Mouse (Mus musculus): ENCODE data around the gene Prrc2b. TPM values are rescaled to one million over a fixed set of nuclear protein-coding genes. Genes with fewer than 3 reads are reported as not detected.

Gene Prrc2b
- total and polyA plus RNA-seq, 3 experiments: 39.3 to 82.6 (median 78.3) TPM

DNA sequence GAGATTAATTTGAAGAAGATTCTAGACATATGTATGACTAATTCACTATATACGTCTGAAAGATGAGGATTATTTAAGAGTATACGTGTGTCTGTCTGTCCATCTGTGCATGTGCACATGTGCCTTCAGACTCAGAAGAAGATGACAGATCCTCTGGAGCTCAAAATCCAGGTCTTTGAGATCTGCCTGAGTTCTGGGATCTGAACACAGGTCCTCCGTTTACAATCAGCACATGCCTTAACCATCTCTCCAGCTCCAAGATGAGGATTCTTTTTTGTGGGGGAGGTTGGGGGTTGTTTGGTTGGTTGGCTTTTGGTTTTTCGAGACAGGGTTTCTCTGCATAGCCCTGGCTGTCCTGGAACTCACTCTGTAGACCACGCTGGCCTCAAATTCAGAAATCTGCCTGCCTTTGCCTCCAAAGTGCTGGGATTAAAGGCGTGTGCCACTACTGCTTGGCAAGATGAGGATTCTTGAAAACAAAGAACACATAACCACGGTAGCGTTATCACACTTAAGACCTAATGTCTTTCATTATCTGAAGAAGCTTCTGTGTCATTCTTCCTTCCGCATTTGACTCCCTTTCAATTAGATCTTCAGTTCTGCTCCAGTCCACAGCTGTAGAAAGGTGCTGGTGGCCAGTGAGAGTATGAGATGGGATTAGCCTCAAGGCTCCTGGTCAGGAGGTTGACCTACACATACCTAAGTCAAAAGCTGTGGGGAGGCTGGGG is 88.0 kb downstream of the Prrc2b start:
- no peak overlapping the region for H3K4me3 ChIP-seq
- H3K27me3 ChIP-seq (ENCODE audit: control insufficient read depth, insufficient read depth, low read length): no peaks in the 10 kb centered on the region
- WGBS: 91% methylated on average over 9 of the region's 9 CpGs
- H3K27ac ChIP-seq: no peak overlapping the region
- intact Hi-C loops (cut with DNase I): no loop called here
- no peak for TF ChIP-seq EP300 (IDR thresholded peaks at IDR 0.05; ENCODE audit: insufficient read depth, low read depth, low read length)
- TF ChIP-seq POLR2A (IDR thresholded peaks at IDR 0.05; ENCODE audit: insufficient read depth, low read depth, low read length): no peak
- TF ChIP-seq CTCF (IDR thresholded peaks at IDR 0.05): no peak
- H3K79me2 ChIP-seq (replicated peaks; ENCODE audit: control insufficient read depth, insufficient read depth, low read length): no peaks in the 10 kb centered on the region
- DNase-seq: no peak
- peaks cover 4% of the 10 kb centered on the region; the same call in 1 of the 2 replicates for H3K4me1 ChIP-seq (ENCODE audit: control insufficient read depth, insufficient read depth, low read length)
- H3K9ac ChIP-seq (ENCODE audit: low read depth, low read length): no peak overlapping the region
- no peaks in the 10 kb centered on the region for H3K36me3 ChIP-seq (ENCODE audit: control insufficient read depth, insufficient read depth, low read length)

GRCm38 (mm10) chr2:32240591-32240990 is 89.7 kb downstream of the Prrc2b start:
- no peak overlapping the region for H3K27ac ChIP-seq
- intact Hi-C loops (cut with DNase I): no loop called here
- peaks cover 2% of the 10 kb centered on the region; the same call in 1 of the 2 replicates for H3K4me1 ChIP-seq (ENCODE audit: control insufficient read depth, insufficient read depth, low read length)
- no peaks in the 10 kb centered on the region for H3K36me3 ChIP-seq (ENCODE audit: control insufficient read depth, insufficient read depth, low read length)
- H3K4me3 ChIP-seq: no peak overlapping the region
- no peaks in the 10 kb centered on the region for H3K27me3 ChIP-seq (ENCODE audit: control insufficient read depth, insufficient read depth, low read length)
- TF ChIP-seq EP300 (IDR thresholded peaks at IDR 0.05; ENCODE audit: insufficient read depth, low read depth, low read length) (no peak), CTCF (IDR thresholded peaks at IDR 0.05) (no peak), POLR2A (IDR thresholded peaks at IDR 0.05; ENCODE audit: insufficient read depth, low read depth, low read length) (no peak)
- no peak overlapping the region for H3K9ac ChIP-seq (ENCODE audit: low read depth, low read length)
- no peak for DNase-seq
- no peaks in the 10 kb centered on the region for H3K79me2 ChIP-seq (replicated peaks; ENCODE audit: control insufficient read depth, insufficient read depth, low read length)
- 88% methylated on average over 5 of the region's 5 CpGs for WGBS

DNA sequence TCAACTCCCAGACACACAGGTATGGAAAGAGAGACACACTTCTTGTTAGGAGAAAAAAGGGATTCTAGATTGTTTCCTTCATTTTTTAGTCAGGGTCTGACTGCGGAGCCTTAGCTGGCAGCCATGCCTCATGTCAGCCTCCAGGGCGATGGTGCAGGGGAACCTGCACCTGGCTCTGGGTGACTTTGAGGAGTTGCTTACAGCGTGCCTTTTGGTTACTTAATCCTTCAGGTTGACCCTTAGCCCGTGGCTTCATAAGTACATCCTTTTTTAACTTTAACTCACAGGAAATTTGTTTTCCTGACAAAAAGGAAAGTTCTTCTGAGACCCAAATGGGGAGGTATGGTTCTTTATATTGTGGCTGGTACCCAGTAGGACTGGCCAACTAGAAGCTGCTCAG is 92.1 kb downstream of the Prrc2b start:
- TF ChIP-seq EP300 (IDR thresholded peaks at IDR 0.05; ENCODE audit: insufficient read depth, low read depth, low read length): no peak
- no peak for TF ChIP-seq CTCF (IDR thresholded peaks at IDR 0.05)
- no peak for TF ChIP-seq POLR2A (IDR thresholded peaks at IDR 0.05; ENCODE audit: insufficient read depth, low read depth, low read length)
- Histone ChIP-seq H3K79me2 (replicated peaks; ENCODE audit: control insufficient read depth, insufficient read depth, low read length) (no peaks in the 10 kb centered on the region), H3K36me3 (ENCODE audit: control insufficient read depth, insufficient read depth, low read length) (no peaks in the 10 kb centered on the region), H3K27me3 (ENCODE audit: control insufficient read depth, insufficient read depth, low read length) (no peaks in the 10 kb centered on the region), H3K9ac (ENCODE audit: low read depth, low read length) (no peak overlapping the region), H3K4me3 (no peak overlapping the region), H3K4me1 (ENCODE audit: control insufficient read depth, insufficient read depth, low read length) (no peaks in the 10 kb centered on the region), H3K27ac (no peak overlapping the region)
- intact Hi-C loops (cut with DNase I): no loop called here
- DNase-seq: no peak
- 79% methylated on average over 4 of the region's 4 CpGs for WGBS

- 80% methylated on average over 4 of the region's 4 CpGs for WGBS
- Histone ChIP-seq H3K9ac (ENCODE audit: low read depth, low read length) (no peak overlapping the region), H3K4me3 (no peak overlapping the region), H3K36me3 (ENCODE audit: control insufficient read depth, insufficient read depth, low read length) (no peaks in the 10 kb centered on the region), H3K4me1 (ENCODE audit: control insufficient read depth, insufficient read depth, low read length) (no peaks in the 10 kb centered on the region; the same call in 1 of the 2 replicates), H3K27ac (no peak overlapping the region), H3K27me3 (ENCODE audit: control insufficient read depth, insufficient read depth, low read length) (no peaks in the 10 kb centered on the region), H3K79me2 (replicated peaks; ENCODE audit: control insufficient read depth, insufficient read depth, low read length) (no peaks in the 10 kb centered on the region)
- DNase-seq: no peak
- intact Hi-C loops (cut with DNase I): no loop called here
- no peak for TF ChIP-seq POLR2A (IDR thresholded peaks at IDR 0.05; ENCODE audit: insufficient read depth, low read depth, low read length)
Observed at GRCm38 (mm10) chr2:32246741-32247140, 95.9 kb downstream of the Prrc2b start.

DNA sequence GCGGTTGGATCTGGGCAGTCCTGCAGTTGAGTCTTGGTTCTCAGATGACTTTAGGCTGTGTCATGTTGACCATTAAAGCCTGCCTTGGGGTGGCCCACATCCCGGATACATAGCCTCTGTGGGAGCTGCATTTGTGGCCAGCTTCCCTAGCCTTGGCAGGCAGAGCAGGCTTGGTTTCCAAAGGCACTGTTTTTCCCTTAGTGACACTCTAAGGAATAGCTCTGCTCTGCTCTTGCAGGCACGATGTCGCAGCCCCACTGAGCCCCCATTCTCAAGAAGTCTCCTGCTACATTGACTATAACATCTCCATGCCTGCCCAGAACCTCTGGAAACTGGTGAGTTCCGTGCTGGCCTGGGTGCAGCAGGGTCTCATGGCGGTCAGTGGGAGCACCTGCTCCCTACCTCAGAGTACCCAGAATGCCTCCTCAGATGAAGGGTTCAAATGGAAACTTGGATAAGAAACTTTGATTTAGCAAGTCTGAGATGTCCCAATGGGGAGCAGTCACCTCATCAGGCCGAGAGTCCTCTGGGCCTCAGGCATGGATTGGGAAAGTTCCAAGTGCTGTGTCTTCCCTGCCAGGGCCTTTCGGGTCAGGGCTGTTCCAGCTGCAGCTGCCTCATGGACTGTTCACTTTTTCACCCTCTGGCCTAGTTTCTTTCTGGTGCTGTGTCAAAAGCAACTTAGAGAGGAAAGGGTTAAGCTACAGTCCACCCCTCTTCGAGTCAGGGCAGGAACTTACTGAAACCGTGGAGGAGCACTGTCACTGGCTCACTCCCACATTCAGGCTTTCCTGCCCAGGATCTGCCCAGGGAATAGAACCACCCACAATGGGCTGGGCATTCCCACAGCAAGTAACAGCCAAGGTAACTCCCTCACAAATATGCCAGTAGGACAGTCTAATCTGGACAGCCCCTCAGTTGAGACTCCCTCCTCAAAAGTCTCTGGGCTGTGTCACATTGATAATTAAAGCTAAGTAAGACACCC is 97.8 kb downstream of the Prrc2b start:
- peak; percentile 43 to 48 for DNase-seq
- 69% methylated on average over 10 of the region's 10 CpGs for WGBS
- Histone ChIP-seq H3K4me1 (ENCODE audit: control insufficient read depth, insufficient read depth, low read length) (no peaks in the 10 kb centered on the region; the same call in 1 of the 2 replicates), H3K79me2 (replicated peaks; ENCODE audit: control insufficient read depth, insufficient read depth, low read length) (no peaks in the 10 kb centered on the region), H3K9ac (ENCODE audit: low read depth, low read length) (no peak overlapping the region), H3K27me3 (ENCODE audit: control insufficient read depth, insufficient read depth, low read length) (no peaks in the 10 kb centered on the region), H3K4me3 (no peak overlapping the region), H3K36me3 (ENCODE audit: control insufficient read depth, insufficient read depth, low read length) (no peaks in the 10 kb centered on the region), H3K27ac (no peak overlapping the region)
- intact Hi-C loops (cut with DNase I): no loop called here
- TF ChIP-seq POLR2A (IDR thresholded peaks at IDR 0.05; ENCODE audit: insufficient read depth, low read depth, low read length) (no peak), CTCF (IDR thresholded peaks at IDR 0.05) (no peak), EP300 (IDR thresholded peaks at IDR 0.05; ENCODE audit: insufficient read depth, low read depth, low read length) (no peak)
